Mouse (Mus musculus) kidney, embryonic 15.5 days (tissue): ENCODE results near the gene Pde8a. TPM values are rescaled to one million over a fixed set of nuclear protein-coding genes. Genes with fewer than 3 reads are reported as not detected.

ENCODE experiments used
- ATAC-seq: fragments of 200-750 bp; cut with Nextera tagmentation; replicated peaks from 2 replicates; pipeline ENCODE4 v1.8.0; 2017; ENCODE audit warnings: moderate TSS enrichment; ENCODE audit not compliant: low FRiP score
- H3K27ac ChIP-seq: fragments of 300-500 bp; sonication (generic); 2 replicates; pipeline ENCODE4 v1.5.1; 2015; ENCODE audit warnings: mild to moderate bottlenecking, inconsistent platforms
- H3K27me3 ChIP-seq: fragments of 300-500 bp; sonication (generic); 2 replicates; pipeline ENCODE4 v1.6.1; 2015; ENCODE audit warnings: inconsistent platforms
- H3K36me3 ChIP-seq: fragments of 300-500 bp; sonication (generic); 2 replicates; pipeline ENCODE4 v1.6.1; 2015; ENCODE audit warnings: inconsistent platforms
- H3K4me1 ChIP-seq: fragments of 300-500 bp; sonication (generic); 2 replicates; pipeline ENCODE4 v1.6.1; 2015; ENCODE audit warnings: inconsistent platforms
- H3K4me2 ChIP-seq: fragments of 300-500 bp; sonication (generic); 2 replicates; pipeline ENCODE4 v1.6.1; 2015; ENCODE audit warnings: moderate library complexity, mild to moderate bottlenecking, inconsistent platforms
- H3K4me3 ChIP-seq: fragments of 300-500 bp; sonication (generic); replicated peaks from 2 replicates; pipeline ENCODE4 v1.5.1; 2015; ENCODE audit warnings: mild to moderate bottlenecking, inconsistent platforms
- H3K9ac ChIP-seq: fragments of 300-500 bp; sonication (generic); 2 replicates; pipeline ENCODE4 v1.6.1; 2015; ENCODE audit warnings: mild to moderate bottlenecking, inconsistent platforms
- H3K9me3 ChIP-seq: fragments of 300-500 bp; sonication (generic); replicated peaks from 2 replicates; pipeline ENCODE4 v1.6.1; 2016; ENCODE audit warnings: inconsistent platforms
- WGBS: fragments of 180-500 bp; shearing (Covaris S2); methylation state at CpG from one replicate; pipeline ENCODE4 v1.1.7; 2015; ENCODE audit warnings: mixed read lengths; 5-methylcytosine and 5-hydroxymethylcytosine counted together
- polyA plus RNA-seq: library from polyadenylated mRNA; unstranded; fragments of >200 nt; fragmentation: Nextera tagmentation; extraction: Ambion mirVana; gene quantifications from 2 replicates; pipeline ENCODE4 v1.2.1, GENCODE M21; 2015

The Pde8a gene
- polyA plus RNA-seq, 1 experiment from 2014 or later, result 5.7 TPM

- H3K27ac ChIP-seq, result no peak overlapping the region
- ATAC-seq, result no peak
- no peaks in the 10 kb centered on the region for H3K36me3 ChIP-seq
- no peaks in the 10 kb centered on the region for H3K9me3 ChIP-seq
- H3K4me1 ChIP-seq, result peaks cover 17% of the 10 kb centered on the region
- no peak overlapping the region for H3K9ac ChIP-seq
- no peak overlapping the region for H3K4me2 ChIP-seq
- H3K27me3 ChIP-seq, result no peaks in the 10 kb centered on the region
- H3K4me3 ChIP-seq, result no peak overlapping the region
- 84% methylated on average over 2 of the region's 2 CpGs for WGBS
These were observed 81.8 kb downstream of the Pde8a start for GRCm38 (mm10) chr7:81295169-81295568.

- Histone ChIP-seq H3K36me3 (no peaks in the 10 kb centered on the region), H3K9ac (no peak overlapping the region), H3K27me3 (no peaks in the 10 kb centered on the region), H3K4me1 (peaks cover 24% of the 10 kb centered on the region), H3K27ac (no peak overlapping the region), H3K4me2 (no peak overlapping the region), H3K9me3 (no peaks in the 10 kb centered on the region), H3K4me3 (no peak overlapping the region)
- WGBS, result 28% methylated on average over 6 of the region's 6 CpGs
- ATAC-seq, result no peak
These were observed 84.8 kb downstream of the Pde8a start for GRCm38 (mm10) chr7:81298206-81298605.

- Histone ChIP-seq H3K27ac (no peak overlapping the region), H3K4me3 (no peak overlapping the region), H3K4me2 (no peak overlapping the region), H3K27me3 (no peaks in the 10 kb centered on the region), H3K36me3 (no peaks in the 10 kb centered on the region), H3K9me3 (no peaks in the 10 kb centered on the region), H3K4me1 (peaks cover 11% of the 10 kb centered on the region), H3K9ac (no peak overlapping the region)
- WGBS, result 53% methylated on average over 7 of the region's 7 CpGs
- no peak for ATAC-seq
These were observed 87.9 kb downstream of the Pde8a start for GRCm38 (mm10) chr7:81301323-81301722.

GRCm38 (mm10) chr7:81303682-81304081 lies 90.3 kb downstream of the Pde8a start:
- ATAC-seq, result no peak
- no peak overlapping the region for H3K4me3 ChIP-seq
- H3K9me3 ChIP-seq, result no peaks in the 10 kb centered on the region
- H3K27me3 ChIP-seq, result no peaks in the 10 kb centered on the region
- peaks cover 7% of the 10 kb centered on the region for H3K4me1 ChIP-seq
- H3K36me3 ChIP-seq, result no peaks in the 10 kb centered on the region
- no peak overlapping the region for H3K27ac ChIP-seq
- H3K4me2 ChIP-seq, result no peak overlapping the region
- WGBS, result 94% methylated on average over 2 of the region's 2 CpGs
- no peak overlapping the region for H3K9ac ChIP-seq

- no peak overlapping the region for H3K4me2 ChIP-seq
- H3K36me3 ChIP-seq, result no peaks in the 10 kb centered on the region
- 57% methylated on average over 5 of the region's 5 CpGs for WGBS
- H3K9ac ChIP-seq, result no peak overlapping the region
- H3K27ac ChIP-seq, result no peak overlapping the region
- no peak overlapping the region for H3K4me3 ChIP-seq
- peaks cover 7% of the 10 kb centered on the region for H3K4me1 ChIP-seq
- no peaks in the 10 kb centered on the region for H3K27me3 ChIP-seq
- H3K9me3 ChIP-seq, result no peaks in the 10 kb centered on the region
- no peak for ATAC-seq
These were observed 90.7 kb downstream of the Pde8a start for GRCm38 (mm10) chr7:81304100-81304499.

- H3K9me3 ChIP-seq, result no peaks in the 10 kb centered on the region
- no peak overlapping the region for H3K4me3 ChIP-seq
- no peak overlapping the region for H3K4me2 ChIP-seq
- H3K9ac ChIP-seq, result no peak overlapping the region
- H3K27me3 ChIP-seq, result no peaks in the 10 kb centered on the region
- H3K27ac ChIP-seq, result no peak overlapping the region
- no peak for ATAC-seq
- H3K36me3 ChIP-seq, result no peaks in the 10 kb centered on the region
- 90% methylated on average over 5 of the region's 5 CpGs for WGBS
- H3K4me1 ChIP-seq, result peaks cover 7% of the 10 kb centered on the region
These were observed 91.3 kb downstream of the Pde8a start for GRCm38 (mm10) chr7:81304675-81305074.

GRCm38 (mm10) chr7:81307735-81308134 lies 94.3 kb downstream of the Pde8a start:
- Histone ChIP-seq H3K4me3 (no peak overlapping the region), H3K36me3 (no peaks in the 10 kb centered on the region), H3K9ac (no peak overlapping the region), H3K9me3 (no peaks in the 10 kb centered on the region), H3K27me3 (no peaks in the 10 kb centered on the region), H3K4me1 (no peaks in the 10 kb centered on the region), H3K27ac (no peak overlapping the region), H3K4me2 (no peak overlapping the region)
- no peak for ATAC-seq
- 68% methylated on average over 8 of the region's 8 CpGs for WGBS

- Histone ChIP-seq H3K36me3 (no peaks in the 10 kb centered on the region), H3K9ac (no peak overlapping the region; the same call in 1 of the 2 replicates), H3K27me3 (no peaks in the 10 kb centered on the region), H3K27ac (no peak overlapping the region), H3K4me2 (no peak overlapping the region), H3K9me3 (no peaks in the 10 kb centered on the region), H3K4me3 (no peak overlapping the region), H3K4me1 (no peaks in the 10 kb centered on the region)
- 92% methylated on average over 6 of the region's 6 CpGs for WGBS
- no peak for ATAC-seq
These were observed 95.9 kb downstream of the Pde8a start for GRCm38 (mm10) chr7:81309247-81309646.

- Histone ChIP-seq H3K9me3 (no peaks in the 10 kb centered on the region), H3K4me3 (no peak overlapping the region), H3K4me1 (no peaks in the 10 kb centered on the region), H3K27ac (no peak overlapping the region), H3K4me2 (no peak overlapping the region), H3K9ac (no peak overlapping the region), H3K36me3 (no peaks in the 10 kb centered on the region), H3K27me3 (no peaks in the 10 kb centered on the region)
- 97% methylated on average over 1 of the region's 1 CpGs for WGBS
- ATAC-seq, result no peak
These were observed 97.7 kb downstream of the Pde8a start for GRCm38 (mm10) chr7:81311130-81311529.

GRCm38 (mm10) chr7:81311581-81311980 lies 98.2 kb downstream of the Pde8a start:
- Histone ChIP-seq H3K9ac (no peak overlapping the region), H3K36me3 (no peaks in the 10 kb centered on the region), H3K9me3 (no peaks in the 10 kb centered on the region), H3K4me1 (no peaks in the 10 kb centered on the region), H3K27me3 (no peaks in the 10 kb centered on the region), H3K27ac (no peak overlapping the region), H3K4me3 (no peak overlapping the region), H3K4me2 (no peak overlapping the region)
- no peak for ATAC-seq

GRCm38 (mm10) chr7:81315583-81315982 lies 102.2 kb downstream of the Pde8a start:
- no peak overlapping the region for H3K9ac ChIP-seq

GRCm38 (mm10) chr7:81319749-81320148 lies 106.4 kb downstream of the Pde8a start:
- Histone ChIP-seq H3K27ac (no peak overlapping the region), H3K9ac (no peak overlapping the region), H3K36me3 (no peaks in the 10 kb centered on the region), H3K4me1 (peaks cover 3% of the 10 kb centered on the region; the same call in 1 of the 2 replicates), H3K9me3 (no peaks in the 10 kb centered on the region), H3K4me3 (no peak overlapping the region), H3K4me2 (no peak overlapping the region), H3K27me3 (no peaks in the 10 kb centered on the region)
- ATAC-seq, result 0 out of 2 replicates have a peak, but pooled peaks have one; percentile 40
- 54% methylated on average over 6 of the region's 6 CpGs for WGBS

More at GRCm38 (mm10) chr7:81315583-81315982, 102.2 kb downstream of the Pde8a start:
- ATAC-seq, result no peak
- no peak overlapping the region for H3K27ac ChIP-seq
- H3K9me3 ChIP-seq, result no peaks in the 10 kb centered on the region
- no peak overlapping the region for H3K4me3 ChIP-seq
- no peak overlapping the region for H3K4me2 ChIP-seq
- peaks cover 3% of the 10 kb centered on the region; the same call in 1 of the 2 replicates for H3K4me1 ChIP-seq
- 70% methylated on average over 8 of the region's 8 CpGs for WGBS
- no peaks in the 10 kb centered on the region for H3K36me3 ChIP-seq
- no peaks in the 10 kb centered on the region for H3K27me3 ChIP-seq

- H3K36me3 ChIP-seq, result no peaks in the 10 kb centered on the region; the same call in 1 of the 2 replicates
- WGBS, result 84% methylated on average over 5 of the region's 5 CpGs
- H3K9me3 ChIP-seq, result no peaks in the 10 kb centered on the region
- no peak overlapping the region for H3K27ac ChIP-seq
- ATAC-seq, result 0 out of 2 replicates have a peak, but pooled peaks have one; percentile 12
- H3K4me3 ChIP-seq, result no peak overlapping the region
- H3K9ac ChIP-seq, result no peak overlapping the region
- H3K27me3 ChIP-seq, result no peaks in the 10 kb centered on the region
- H3K4me1 ChIP-seq, result peaks cover 3% of the 10 kb centered on the region; the same call in 1 of the 2 replicates
- H3K4me2 ChIP-seq, result no peak overlapping the region
These were observed 108.4 kb downstream of the Pde8a start for GRCm38 (mm10) chr7:81321776-81322175.
